Mouse (Mus musculus) liver, postnatal 0 days (tissue): ENCODE data around the gene Ccdc114.

Experiments used
- CTCF ChIP-seq: sonication (generic); IDR thresholded peaks from 2 replicates; pipeline ENCODE4 v1.5.1; 2016; ENCODE audit warnings: antibody characterized with exemption, low read depth
- EP300 ChIP-seq: IDR thresholded peaks from 2 replicates; pipeline ENCODE4 v1.6.1; 2016; ENCODE audit warnings: antibody characterized with exemption, low read depth, mild to moderate bottlenecking

DNA sequence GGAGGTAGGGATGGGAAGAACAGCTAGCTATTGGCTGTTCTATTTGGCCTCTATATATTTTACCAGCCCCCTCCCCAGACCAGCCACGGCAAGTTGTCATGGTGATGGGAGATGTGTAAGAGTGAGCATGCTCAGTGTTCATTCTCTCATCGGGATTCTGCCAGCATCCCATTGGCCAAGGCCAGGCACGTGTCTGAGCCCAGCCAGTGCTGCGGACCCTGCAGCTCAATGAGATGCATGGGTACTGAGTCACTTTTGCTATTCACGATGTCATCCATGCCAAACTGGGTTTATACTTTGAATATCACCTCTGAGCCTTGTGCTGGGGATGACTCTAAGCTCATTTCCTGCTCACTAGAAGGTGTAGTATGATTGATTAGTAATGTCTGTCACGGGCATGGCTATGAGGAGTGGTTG is 49.4 kb downstream of the Ccdc114 start:
- TF ChIP-seq CTCF: no peak
- no peak for TF ChIP-seq EP300
